Mouse (Mus musculus) heart, postnatal 0 days (tissue): Measurements from ENCODE around the gene H2-Q7. TPM values are rescaled to one million over a fixed set of nuclear protein-coding genes. Genes with fewer than 3 reads are reported as not detected.
"Not testable (repeated sequence)": the region's sequence is repeated elsewhere in the genome, so short reads cannot be mapped to it uniquely, and the experiment has no call there.

ENCODE experiments used
- ATAC-seq: fragments of 200-750 bp; cut with Nextera tagmentation; 2 replicates; pipeline ENCODE4 v1.8.0; 2017; ENCODE audit warnings: low read depth, moderate number of reproducible peaks, moderate library complexity; ENCODE audit not compliant: insufficient read depth
- DNase-seq: peaks from one replicate; pipeline ENCODE4 v3.0.0-alpha.2; 2016; ENCODE audit warnings: low spot score
- H3K27ac ChIP-seq: fragments of 300-500 bp; sonication (generic); 2 replicates; pipeline ENCODE4 v1.5.1; 2014; ENCODE audit warnings: low read depth, mild to moderate bottlenecking
- H3K27me3 ChIP-seq: fragments of 300-500 bp; sonication (generic); 2 replicates; pipeline ENCODE4 v1.6.1; 2014; ENCODE audit warnings: low read length, mixed read lengths; ENCODE audit not compliant: control insufficient read depth, insufficient read depth
- H3K36me3 ChIP-seq: fragments of 300-500 bp; sonication (generic); replicated peaks from 2 replicates; pipeline ENCODE4 v1.6.1; 2014; ENCODE audit warnings: low read length, mixed read lengths; ENCODE audit not compliant: control insufficient read depth, insufficient read depth
- H3K4me1 ChIP-seq: fragments of 300-500 bp; sonication (generic); 2 replicates; pipeline ENCODE4 v1.6.1; 2014; ENCODE audit warnings: antibody characterized with exemption; ENCODE audit not compliant: control insufficient read depth, insufficient read depth
- H3K4me2 ChIP-seq: fragments of 300-500 bp; sonication (generic); 2 replicates; pipeline ENCODE4 v1.6.1; 2014; ENCODE audit warnings: low read depth, mild to moderate bottlenecking, low read length, moderate library complexity
- H3K4me3 ChIP-seq: fragments of 300-500 bp; sonication (generic); 2 replicates; pipeline ENCODE4 v1.5.1; 2014; ENCODE audit warnings: low read depth, low read length
- H3K9ac ChIP-seq: fragments of 300-500 bp; sonication (generic); replicated peaks from 2 replicates; pipeline ENCODE4 v1.6.1; 2014; ENCODE audit warnings: low read depth, low read length, mixed read lengths
- H3K9me3 ChIP-seq: fragments of 300-500 bp; sonication (generic); replicated peaks from 2 replicates; pipeline ENCODE4 v1.6.1; 2016; ENCODE audit warnings: low read length; ENCODE audit not compliant: control insufficient read depth
- CTCF ChIP-seq: IDR thresholded peaks from 2 replicates; pipeline ENCODE4 v1.5.1; 2016; ENCODE audit warnings: antibody characterized with exemption, control low read depth, low read depth
- WGBS: fragments of 180-500 bp; shearing (Covaris S2); extraction: QIAGEN DNeasy Blood & Tissue Kit; methylation state at CpG from one replicate; pipeline ENCODE4 v1.1.7; 2014; 5-methylcytosine and 5-hydroxymethylcytosine counted together
- polyA plus RNA-seq: library from polyadenylated mRNA; unstranded; fragments of >200 nt; fragmentation: Nextera tagmentation; extraction: Ambion mirVana; gene quantifications from 2 replicates; pipeline ENCODE4 v1.2.1, GENCODE M21; 2015
- total RNA-seq: library from RNA; depleted of rRNA; stranded (reverse); fragments of >200 nt; gene quantifications from 2 replicates; pipeline ENCODE4 v1.2.3, GENCODE M21; 2014; ENCODE audit warnings: low replicate concordance; rRNA removed

Gene H2-Q7
- total RNA-seq (not detected in 2 replicates), polyA plus RNA-seq (1.1 TPM in 2 replicates)

DNA sequence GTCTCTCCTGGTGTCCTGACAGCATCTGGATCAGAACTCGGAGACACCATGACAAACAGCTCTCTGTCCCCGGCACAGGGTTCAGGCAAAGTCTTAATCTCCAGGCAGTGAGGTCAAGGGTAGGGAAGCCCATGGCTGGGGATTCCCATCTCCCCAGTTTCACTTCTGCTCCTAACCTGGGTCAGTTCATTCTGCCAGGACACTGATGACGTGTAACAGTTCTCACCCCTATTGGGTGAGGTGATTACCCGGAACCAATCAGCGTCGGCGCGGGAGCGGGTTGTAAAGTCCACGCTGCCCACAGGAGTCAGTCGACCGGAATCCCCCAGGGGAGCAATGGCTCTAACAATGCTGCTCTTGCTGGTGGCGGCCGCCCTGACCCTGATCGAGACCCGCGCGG is at the start of gene H2-Q7:
H2-Q7 (plus strand) TSS at position 271 of the 400 bp plus-strand sequence.
- 5% methylated on average over 18 of the region's 18 CpGs for WGBS
- not testable (repeated sequence) for H3K27ac ChIP-seq, H3K36me3 ChIP-seq, H3K4me1 ChIP-seq, H3K9me3 ChIP-seq, H3K9ac ChIP-seq
- Histone ChIP-seq H3K4me3 (peak within 1 kb of the TSS; percentile 47), H3K27me3 (peaks cover 16% of the 10 kb centered on the region), H3K4me2 (peak within 1 kb of the TSS; percentile 66)
- DNase-seq (peak; percentile 81), ATAC-seq (peak; percentile 91)

- DNase-seq, H3K9me3 ChIP-seq, H3K36me3 ChIP-seq, H3K4me2 ChIP-seq, H3K27me3 ChIP-seq, H3K4me1 ChIP-seq, ATAC-seq, H3K9ac ChIP-seq, H3K4me3 ChIP-seq, H3K27ac ChIP-seq: not testable (repeated sequence)
- 2% methylated on average over 7 of the region's 7 CpGs for WGBS
- peak; percentile 48 for TF ChIP-seq CTCF
Measured at GRCm38 (mm10) chr17:35389796-35390195, 49.2 kb upstream of the H2-Q7 start.

DNA sequence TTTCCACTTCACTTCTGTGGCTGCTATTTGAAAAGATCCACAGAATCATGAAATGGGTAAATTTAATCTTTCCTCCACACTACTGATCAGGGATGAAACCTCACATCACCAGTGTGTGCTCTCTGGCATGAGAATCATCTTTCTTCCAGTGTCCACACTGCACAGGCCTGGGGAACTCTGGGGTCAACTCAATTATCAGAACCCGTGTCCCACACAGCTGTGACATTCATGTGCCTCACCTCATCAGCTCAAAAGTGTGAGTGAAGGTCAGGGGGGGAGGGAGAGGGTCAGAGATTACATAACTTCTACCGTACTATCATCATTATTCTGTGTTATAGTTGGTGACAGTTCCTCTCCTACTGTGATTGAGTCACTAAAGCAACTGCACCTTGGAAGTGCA is 46.3 kb upstream of the H2-Q7 start:
- not testable (repeated sequence) for H3K4me2 ChIP-seq, H3K27me3 ChIP-seq, H3K4me1 ChIP-seq, ATAC-seq, H3K27ac ChIP-seq, H3K9me3 ChIP-seq, H3K9ac ChIP-seq, H3K4me3 ChIP-seq, DNase-seq, H3K36me3 ChIP-seq
- 54% methylated on average over 2 of the region's 2 CpGs for WGBS

GRCm38 (mm10) chr17:35393864-35394800 is 44.8 kb upstream of the H2-Q7 start:
- peak; percentile 74 for ATAC-seq
- not testable (repeated sequence) for H3K27ac ChIP-seq, H3K4me1 ChIP-seq, H3K27me3 ChIP-seq, H3K9ac ChIP-seq, H3K36me3 ChIP-seq, DNase-seq, H3K9me3 ChIP-seq
- 3% methylated on average over 40 of the region's 75 CpGs for WGBS
- peak overlapping the region; percentile 44 for H3K4me2 ChIP-seq
- H3K4me3 ChIP-seq, result peak overlapping the region; percentile 21; the same call in 1 of the 2 replicates

DNA sequence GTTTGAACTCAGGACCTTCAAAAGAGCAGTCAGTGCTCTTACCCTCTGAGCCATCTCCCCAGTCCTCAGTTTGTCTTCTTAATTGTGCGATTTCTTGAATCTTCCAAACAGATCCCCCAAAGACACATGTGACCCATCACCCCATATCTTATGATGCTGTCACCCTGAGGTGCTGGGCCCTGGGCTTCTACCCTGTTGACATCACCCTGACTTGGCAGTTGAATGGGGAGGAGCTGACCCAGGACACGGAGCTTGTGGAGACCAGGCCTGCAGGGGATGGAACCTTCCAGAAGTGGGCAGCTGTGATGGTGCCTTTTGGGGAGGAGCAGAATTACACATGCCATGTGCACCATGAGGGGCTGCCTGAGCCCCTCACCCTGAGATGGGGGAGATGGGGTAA is 42.0 kb upstream of the H2-Q7 start:
- not testable (repeated sequence) for H3K9ac ChIP-seq, H3K9me3 ChIP-seq, DNase-seq, H3K4me1 ChIP-seq, H3K36me3 ChIP-seq, H3K27me3 ChIP-seq, ATAC-seq, H3K4me3 ChIP-seq, H3K27ac ChIP-seq, H3K4me2 ChIP-seq
- 90% methylated on average over 2 of the region's 2 CpGs for WGBS

DNA sequence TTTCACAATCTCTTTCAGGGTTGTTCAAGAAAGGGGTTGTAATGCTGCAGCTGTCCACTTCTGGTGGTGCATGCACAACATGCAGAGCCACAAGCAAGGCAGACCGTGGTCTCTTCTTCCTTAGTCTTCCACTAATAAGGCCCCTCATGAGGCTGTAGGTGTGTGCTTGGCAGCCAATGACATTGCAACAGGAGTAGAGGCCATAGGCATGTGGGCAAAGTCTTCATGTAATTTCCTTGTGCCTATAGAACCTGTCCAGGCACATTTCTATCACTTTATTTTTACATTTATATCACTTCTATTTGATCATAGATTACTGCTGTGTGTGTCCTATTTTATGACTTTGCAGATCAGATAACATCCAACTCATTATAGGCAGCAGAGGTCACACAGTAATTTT is 25.9 kb upstream of the H2-Q7 start:
- not testable (repeated sequence) for H3K9ac ChIP-seq, H3K27me3 ChIP-seq, H3K27ac ChIP-seq, ATAC-seq, H3K4me1 ChIP-seq, H3K4me2 ChIP-seq, DNase-seq, H3K36me3 ChIP-seq, H3K9me3 ChIP-seq, H3K4me3 ChIP-seq
- no CpG with 5 or more reads among the region's 1 CpGs for WGBS

GRCm38 (mm10) chr17:35415273-35416129 is 23.5 kb upstream of the H2-Q7 start:
- not testable (repeated sequence) for ATAC-seq, H3K4me1 ChIP-seq, H3K4me3 ChIP-seq, H3K27me3 ChIP-seq, H3K27ac ChIP-seq, H3K9ac ChIP-seq, H3K36me3 ChIP-seq, H3K4me2 ChIP-seq, DNase-seq, H3K9me3 ChIP-seq
- WGBS, result 77% methylated on average over 3 of the region's 10 CpGs
